15 mouse cellular contexts compared by ENCODE assay signal in the genomic region with DNA sequence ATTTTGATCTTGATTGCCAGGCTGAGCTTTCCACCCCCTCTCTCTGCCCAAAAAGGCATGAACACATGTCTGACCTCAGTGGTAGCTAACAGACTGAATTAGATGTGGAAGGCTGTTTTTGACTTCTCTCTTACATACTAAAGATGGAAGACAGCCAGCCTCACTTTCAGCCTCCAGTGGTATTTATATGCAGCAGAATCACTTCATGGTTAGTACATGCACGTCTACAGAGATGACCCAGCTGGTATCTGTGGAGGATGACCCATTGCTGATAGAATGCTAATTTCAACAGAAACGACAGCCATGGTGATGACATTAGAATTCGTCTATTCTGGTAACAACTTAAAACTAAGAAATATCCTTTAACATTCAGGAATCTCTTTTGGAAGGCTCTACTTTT.
"Had no signal": no experiment of that assay in that cellular context is flagged by ENCODE, and none has a peak within 500 bp of the region (broad histone marks: within the 10 kb centered on the region; RNA-seq: fewer than 3 reads in every experiment).

No protein-coding gene starts in this region.

- DNase-seq: retina, postnatal 1 day; right cerebral cortex, adult 18-20 months; right cerebral cortex, postnatal 14 days; right cerebral cortex, postnatal 25 days; right cerebral cortex, postnatal 4 days; spleen, adult 18-20 months; thymus, adult 18-20 months; thymus, adult 2 months; thymus, postnatal 14 days; thymus, postnatal 25 days; thymus, postnatal 36 days; thymus, postnatal 4 days had no signal

- H3K27me3 ChIP-seq: neural tube, embryonic 15.5 days; stomach, embryonic 15.5 days had no signal

- H3K4me3 ChIP-seq: neural tube, embryonic 15.5 days; stomach, embryonic 15.5 days had no signal

- H3K4me1 ChIP-seq: neural tube, embryonic 15.5 days; stomach, embryonic 15.5 days had no signal

- H3K36me3 ChIP-seq: neural tube, embryonic 15.5 days; stomach, embryonic 15.5 days had no signal

- H3K9me3 ChIP-seq: neural tube, embryonic 15.5 days; stomach, embryonic 15.5 days had no signal

- H3K9ac ChIP-seq: neural tube, embryonic 15.5 days; stomach, embryonic 15.5 days had no signal

- H3K27ac ChIP-seq: neural tube, embryonic 15.5 days; stomach, embryonic 15.5 days; stomach, postnatal 0 days had no signal

- H3K4me2 ChIP-seq: neural tube, embryonic 15.5 days; stomach, embryonic 15.5 days had no signal
